Mouse (Mus musculus) ES-E14 (cell line): ENCODE data around the gene Hs3st3a1.

Source experiments
- HCFC1 ChIP-seq: IDR thresholded peaks from 2 replicates; pipeline ENCODE4 v1.6.1; 2012; ENCODE audit warnings: low read length, inconsistent platforms, borderline replicate concordance; ENCODE audit not compliant: insufficient read depth
- MAFK ChIP-seq: IDR thresholded peaks from 2 replicates; pipeline ENCODE4 v1.6.1; 2014; ENCODE audit warnings: mild to moderate bottlenecking, low read depth, low read length, inconsistent platforms; ENCODE audit not compliant: insufficient read depth
- ZC3H11A ChIP-seq: IDR thresholded peaks from 2 replicates; pipeline ENCODE4 v1.6.1; 2012; ENCODE audit warnings: low read depth, mild to moderate bottlenecking, inconsistent platforms, low read length, borderline replicate concordance

DNA sequence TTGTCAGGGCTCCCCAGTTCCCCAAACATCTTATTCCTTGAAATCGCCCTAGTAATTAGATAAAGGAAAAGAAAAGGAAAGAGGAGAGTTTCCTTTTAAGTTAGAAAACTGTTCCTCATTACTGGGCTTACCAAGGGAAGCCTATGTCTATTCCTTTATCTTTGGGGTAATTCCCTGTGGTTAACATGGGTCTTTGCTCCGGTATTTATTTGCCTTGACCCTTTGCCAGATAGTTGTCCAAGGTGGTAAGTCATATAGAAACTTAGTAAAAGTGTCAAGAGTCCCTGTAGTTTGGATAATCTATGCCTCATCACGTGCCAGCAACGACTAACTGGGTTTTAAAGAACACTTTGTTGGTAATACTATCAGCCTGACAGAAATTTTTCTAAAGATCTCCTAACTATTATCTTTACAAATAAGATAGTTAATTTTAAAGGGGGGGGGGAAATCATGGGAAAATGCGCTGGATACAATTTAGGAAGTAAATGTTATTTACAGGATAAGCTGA is 1.7 kb downstream of the Hs3st3a1 start:
- no peak for TF ChIP-seq MAFK
- no peak for TF ChIP-seq HCFC1
- no peak for TF ChIP-seq ZC3H11A
